Mouse (Mus musculus) natural killer cell, adult 2 months (primary cell): ENCODE data around the gene Gabbr2.

ENCODE experiments used
- DNase-seq, 2 experiments: peaks; one replicate each; pipeline ENCODE4 v3.0.0; 2022; ENCODE audit warnings: low spot score in 2 of 2

Gene Gabbr2

DNA sequence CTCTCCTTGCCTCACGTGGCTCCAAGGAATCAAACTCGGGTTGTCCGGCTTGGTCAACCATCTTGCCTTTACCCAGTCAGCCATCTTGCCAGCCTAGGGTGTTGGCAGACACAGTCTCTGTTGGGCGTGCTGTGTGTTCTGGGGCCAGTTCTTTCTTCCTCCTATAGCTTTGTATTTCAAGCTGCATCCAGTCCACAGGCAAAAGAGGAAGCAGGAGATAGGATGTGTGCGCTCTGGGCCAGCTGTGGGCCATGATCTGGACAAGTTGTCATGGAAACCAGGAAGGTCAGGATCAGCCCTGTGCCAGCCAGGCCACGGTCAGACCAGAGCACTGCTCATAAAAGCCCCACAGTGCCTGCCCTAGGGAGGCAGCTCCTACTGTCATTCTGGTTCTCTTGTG, 74.9 kb downstream of the Gabbr2 start:
- DNase-seq = no peak

DNA sequence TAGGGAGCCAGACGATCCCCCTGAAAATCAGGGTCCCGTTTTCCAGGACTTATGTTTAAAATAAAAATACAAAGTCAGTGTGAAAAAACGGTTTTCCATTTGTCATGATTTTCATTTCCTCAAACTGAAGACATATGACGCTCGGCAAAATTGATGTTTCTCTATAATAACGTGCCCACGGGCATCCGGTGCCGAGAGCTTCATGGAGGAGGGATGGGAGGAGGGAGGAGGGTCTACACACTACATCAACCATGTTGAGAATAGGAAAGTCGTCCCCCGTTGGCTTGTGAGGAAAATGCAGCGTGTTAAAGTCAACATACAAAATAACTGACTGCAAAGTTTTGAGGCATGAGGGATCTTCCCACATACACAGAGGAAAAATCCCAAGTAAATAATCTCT, 75.7 kb downstream of the Gabbr2 start:
- DNase-seq = no peak

DNA sequence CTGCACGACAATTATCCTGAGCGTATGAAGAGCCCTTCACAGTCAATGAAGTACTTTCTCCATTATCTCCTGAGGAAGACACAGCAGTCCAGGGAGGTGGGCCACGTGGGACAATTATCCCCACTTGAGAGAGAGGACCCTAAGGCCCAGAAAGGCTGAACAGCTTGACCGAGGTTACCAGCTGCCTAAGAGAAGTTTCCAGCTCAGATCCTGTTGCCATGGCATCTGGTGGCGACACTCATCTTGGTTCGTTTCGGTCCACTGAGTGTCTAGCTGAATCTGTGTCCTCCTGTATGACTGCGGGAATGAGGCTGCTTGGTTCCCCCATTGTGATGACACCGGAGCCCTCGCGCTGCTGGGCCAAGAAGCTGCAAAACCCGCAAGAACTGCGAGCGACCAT, 76.2 kb downstream of the Gabbr2 start:
- no peak for DNase-seq

DNA sequence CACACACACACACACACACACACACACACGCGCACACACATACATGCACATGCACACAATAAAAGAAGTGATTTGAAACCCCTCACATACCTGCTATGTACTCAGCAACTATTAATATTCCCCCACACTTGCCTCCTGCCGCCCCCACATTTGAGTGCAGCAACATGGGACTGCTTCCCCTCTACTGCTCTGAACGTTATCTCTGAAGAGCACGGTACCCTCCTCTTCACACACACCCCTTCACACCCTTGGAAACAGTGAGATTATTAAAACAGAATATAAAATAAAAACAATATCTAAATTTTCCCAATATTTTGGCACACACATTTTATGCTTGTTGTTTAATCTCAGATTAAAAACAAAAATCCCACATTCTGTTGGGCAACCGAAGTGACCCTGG, 77.1 kb downstream of the Gabbr2 start:
- DNase-seq = no peak

DNA sequence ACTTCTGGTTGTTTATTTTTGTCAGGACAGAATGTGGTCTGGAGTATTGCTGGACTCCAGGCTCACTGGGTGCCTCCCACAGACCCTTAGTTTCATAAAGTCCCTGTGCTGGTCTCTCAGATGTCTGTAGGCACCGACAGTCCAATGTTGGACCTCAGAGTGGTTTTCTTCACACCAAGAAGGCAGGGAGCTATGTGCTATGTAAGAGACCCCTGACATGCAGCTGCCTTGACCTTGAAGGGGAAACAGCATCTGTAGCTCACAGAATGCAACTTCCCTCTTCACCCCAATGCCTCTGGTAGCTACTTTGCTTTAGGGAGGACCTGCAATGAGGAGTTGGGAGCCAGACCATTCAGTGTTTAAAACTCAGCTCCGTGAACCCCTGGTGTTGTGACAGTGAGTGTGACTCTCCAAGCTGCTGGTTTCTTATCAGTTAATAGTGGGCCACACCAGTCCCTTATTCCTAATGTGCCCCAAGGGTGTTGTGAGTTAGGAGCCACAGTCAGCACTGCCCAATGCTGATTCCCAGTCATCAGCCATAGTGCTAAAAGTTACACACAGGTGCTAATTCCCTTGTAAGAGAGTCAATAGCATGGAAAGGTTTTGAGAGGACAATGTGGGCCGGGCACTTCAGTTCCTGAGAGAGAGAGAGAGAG, 85.5 kb downstream of the Gabbr2 start:
- DNase-seq = no peak

DNA sequence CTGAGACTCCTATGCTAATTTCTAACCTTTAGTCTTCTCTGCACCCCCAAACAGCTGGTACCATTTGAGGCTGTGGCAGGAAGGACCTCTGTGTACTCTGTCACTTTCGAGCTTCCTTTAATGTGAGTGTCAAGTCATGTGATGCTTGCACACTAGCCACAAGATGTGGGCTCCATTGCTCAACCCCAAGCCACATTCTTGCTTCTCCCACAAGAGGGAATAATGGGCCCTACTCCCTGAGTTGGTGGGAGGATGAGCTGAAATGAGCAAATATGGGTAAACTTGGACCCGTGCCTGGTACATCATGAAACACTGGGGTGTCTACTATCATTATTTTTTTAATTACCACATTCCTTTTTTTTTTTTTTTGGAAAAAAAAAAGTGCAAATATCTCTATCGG, 86.5 kb downstream of the Gabbr2 start:
- no peak for DNase-seq

DNA sequence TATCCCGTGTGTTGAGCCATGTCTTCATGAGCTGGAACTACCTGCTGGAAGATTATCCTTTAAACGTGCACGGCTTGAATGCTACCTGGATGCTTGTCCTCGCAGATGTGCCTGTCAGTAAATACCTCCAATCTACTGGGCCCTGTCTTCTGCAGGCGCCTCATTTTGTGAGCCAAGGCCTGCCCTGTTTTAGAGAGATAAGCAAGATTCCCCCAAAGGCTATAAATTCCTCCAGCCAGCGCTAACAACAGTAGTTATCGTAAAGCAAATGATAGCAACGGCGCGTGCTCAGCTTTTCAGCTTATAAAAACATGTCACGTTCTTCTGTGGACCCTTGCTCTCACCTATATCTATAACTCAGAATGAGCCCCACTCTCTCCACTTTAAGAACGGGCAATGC, 87.5 kb downstream of the Gabbr2 start:
- DNase-seq = no peak

DNA sequence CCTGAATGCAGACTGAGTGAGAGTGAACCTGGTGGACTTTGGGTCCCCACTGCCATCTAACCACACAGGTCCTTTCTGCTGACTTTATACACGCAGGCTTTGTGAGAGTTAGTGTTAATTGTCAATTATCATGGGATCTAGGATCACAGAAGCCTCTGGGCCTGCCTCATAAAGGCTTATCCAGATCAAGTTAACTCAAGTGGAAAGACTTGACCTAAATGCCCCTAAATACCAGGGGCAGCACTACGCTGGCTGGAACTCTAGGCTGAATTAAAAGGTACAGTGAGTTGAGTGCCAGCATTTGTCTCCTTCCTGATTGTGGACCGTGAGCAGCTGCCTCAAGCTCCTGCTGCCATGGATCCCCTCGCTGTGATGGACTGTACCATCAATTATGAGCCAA, 93.1 kb downstream of the Gabbr2 start:
- DNase-seq = no peak

DNA sequence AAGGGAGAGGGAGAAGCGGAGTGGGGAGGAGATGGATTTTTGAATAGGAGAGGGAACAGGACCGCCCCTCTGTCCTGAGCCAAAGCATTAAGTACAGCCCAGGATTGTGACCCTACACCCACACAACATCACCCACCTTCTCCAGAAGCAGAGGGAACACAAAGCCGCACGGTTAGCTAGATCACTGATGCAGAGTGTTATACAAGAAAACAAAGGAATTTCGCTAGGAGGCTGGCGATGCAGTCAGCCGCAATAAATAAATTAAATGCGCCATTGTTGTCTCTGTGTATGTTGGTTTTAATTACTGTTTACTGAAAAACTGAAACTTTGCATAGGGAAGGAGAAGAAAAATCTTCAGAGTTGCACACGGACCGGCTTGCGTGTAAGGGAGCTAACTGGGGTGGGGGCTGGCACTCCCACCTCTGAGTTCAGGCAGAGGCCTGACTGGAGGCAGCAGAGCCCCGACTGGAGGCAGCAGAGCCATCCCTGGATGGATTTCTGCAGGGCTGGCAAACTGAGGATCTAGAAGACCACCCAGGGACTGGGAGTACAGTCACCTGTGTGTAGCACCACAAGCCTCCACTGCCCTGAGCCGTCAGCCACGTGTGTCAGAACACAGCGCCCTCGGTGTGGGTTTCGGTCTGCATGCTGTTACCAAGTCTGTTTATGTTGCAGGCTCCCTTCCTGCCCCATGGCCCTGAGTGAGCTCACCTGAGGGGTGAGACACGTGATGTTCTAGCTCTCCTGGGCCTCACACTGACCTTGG, 93.9 kb downstream of the Gabbr2 start:
- DNase-seq = no peak

DNA sequence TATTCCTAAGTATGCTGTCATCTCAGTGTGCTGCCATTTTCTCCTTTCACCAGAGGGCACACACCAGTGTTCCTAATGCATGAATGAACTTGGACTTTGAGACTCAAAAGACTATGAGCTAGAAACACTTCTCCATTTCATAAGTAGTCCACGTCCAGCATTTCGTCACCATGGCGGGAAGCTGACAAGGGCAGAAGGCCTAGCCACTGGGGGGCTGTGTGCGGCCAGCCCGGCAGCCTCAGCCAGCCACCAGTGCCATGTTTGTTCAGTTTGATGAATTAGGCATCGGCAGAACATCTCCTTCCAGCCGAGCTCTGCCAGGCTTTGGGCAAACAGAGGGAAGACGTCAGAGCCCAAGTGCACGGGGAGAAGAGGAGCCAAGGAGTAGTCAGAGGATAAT, 97.5 kb downstream of the Gabbr2 start:
- no peak for DNase-seq

DNA sequence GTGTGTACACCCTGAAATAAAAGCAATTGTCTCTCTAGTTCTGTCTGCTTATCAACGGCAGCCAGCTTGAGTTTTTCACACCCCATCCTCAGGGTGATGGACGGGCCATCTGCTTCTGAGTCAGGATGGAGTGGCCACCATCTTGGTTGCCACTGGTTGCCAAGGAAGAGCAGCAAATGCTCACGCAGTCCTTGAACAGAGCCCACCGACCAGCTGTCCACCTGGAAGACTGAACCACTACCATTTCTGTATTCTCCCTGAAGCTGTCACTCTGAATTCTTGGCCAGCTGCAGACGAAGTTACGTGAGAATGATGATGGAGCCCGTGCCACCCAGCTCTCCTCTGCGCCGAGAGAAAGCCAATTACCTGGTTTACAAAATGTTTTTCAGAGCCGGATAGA, 102.5 kb downstream of the Gabbr2 start:
- no peak for DNase-seq

DNA sequence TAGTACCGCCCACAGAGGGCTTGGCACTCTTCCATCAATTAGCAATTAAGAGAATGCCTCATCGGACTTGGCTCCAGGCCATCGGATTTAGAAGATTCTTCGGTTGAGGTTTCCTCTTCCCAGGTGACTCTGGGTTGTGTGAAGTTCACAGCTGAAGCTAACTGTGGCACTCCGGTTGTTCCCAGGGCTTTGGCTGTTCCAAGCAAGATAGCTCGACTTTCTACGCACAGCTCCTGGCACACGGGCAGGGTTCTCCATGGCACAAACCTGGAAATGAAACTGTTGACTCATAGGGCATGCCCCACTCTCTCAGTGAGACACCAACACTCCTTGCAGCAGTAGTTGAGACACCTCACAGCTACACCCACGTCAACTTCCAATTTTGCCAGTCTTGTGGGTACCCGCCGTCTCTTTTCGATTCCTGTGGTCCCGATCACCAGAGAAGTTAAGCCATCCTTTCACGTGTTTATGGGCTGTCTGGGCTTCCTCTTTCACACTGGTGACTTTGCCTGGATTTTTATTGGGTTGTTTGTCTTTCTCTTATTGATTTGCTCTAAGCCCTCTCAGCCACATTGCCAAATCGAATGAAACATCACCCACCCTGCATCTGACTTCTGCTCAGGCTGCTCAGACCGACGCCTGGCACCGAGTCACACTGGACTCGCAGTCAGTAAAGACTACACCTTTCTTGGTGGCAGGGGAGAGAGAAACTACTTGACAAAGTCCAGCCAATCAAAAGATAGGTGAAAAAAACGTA, 105.9 kb downstream of the Gabbr2 start:
- DNase-seq = no peak

DNA sequence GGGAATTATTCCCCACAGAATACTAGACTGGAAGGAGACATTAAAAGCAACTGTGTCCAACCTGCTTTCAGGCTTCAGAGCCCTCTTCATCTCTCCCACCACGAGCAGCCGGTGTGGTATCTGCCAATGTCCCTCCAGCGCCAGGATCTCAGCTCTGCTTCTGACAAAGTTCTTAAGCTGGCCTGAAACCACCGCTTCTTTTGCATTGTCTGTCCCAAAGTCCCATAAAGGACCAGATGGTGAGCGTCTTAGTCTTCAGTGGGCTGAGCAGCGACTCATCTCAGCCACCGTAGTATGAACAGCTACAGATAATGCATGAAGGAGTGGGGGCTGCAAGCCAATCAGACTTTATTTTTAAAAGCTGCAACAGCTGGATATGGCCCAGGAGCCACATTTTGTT, 107.5 kb downstream of the Gabbr2 start:
- DNase-seq = no peak

DNA sequence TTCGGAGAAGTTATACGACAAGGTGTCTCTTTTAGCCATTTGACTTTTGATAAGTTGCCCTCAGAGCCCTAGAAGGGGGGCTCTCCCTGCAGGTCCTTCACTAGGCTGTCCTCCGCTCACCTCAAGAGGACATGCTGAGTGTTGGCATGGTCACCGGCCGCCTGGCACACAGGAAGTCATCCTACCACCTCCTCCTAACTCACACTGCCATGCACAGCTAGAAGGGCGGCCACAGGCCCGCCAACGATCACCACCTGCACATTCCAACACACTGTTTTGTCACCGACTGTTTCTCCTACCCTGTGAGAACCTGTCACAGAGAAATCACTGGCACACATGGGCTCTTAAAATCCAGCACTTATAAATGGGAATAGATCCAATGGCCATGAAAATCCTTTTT, 108.1 kb downstream of the Gabbr2 start:
- no peak for DNase-seq

DNA sequence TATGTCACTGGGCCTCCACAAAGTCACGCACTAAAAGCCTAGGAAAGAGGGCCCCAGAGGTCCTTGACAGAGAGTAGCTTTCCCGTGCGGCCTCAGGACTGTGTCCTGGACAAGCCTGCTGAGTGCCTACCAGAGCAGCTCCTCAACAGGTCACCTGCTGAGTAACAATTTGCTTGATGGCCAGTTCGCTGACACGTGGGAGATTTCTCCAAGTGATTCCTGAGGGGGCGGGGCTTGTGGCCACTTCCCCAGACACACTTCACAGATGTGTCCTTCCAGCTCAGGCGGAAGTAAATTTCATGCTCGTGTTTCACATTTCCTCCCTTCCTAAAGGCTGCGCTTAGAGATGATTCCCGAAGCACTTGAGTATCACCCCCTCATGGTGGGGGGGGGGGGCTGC, 108.6 kb downstream of the Gabbr2 start:
- DNase-seq = no peak

DNA sequence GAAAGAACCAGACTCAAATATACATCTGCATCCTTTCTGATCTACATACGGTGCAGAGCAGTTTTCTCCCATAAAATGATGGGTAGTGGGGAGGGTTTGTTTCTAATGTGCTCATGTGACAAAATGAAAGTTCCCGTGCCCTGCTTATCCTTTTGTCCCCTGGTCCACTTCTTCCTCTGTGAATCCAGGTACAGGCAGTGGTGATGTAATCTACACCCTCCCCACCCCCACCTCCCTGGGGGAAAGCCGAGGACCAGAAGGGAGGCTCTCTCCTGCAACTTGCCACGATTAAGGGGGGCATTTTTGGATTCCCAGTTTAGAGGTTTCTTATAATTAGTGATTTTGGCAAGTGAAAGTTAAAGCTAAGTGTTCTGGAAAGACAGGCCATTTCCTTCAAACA, 110.4 kb downstream of the Gabbr2 start:
- DNase-seq = no peak

DNA sequence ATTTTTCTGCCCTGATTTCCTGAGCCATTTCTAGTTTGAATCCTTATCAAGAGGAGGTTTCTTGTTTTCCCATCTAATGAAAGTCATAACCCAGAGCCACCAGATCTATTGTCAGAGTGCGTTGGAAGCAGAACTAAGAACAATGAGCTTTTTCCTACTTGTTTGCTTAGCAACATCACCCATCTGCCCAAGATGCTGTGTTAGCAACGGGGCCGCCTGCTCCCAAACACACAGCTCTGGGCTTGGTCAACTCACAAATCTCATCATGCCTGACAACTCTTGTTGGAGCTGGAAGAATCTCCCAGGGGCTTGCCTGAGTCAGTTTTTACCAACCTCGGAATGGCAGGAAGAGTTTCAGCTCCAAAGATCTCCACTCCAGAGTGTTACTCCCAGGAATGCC, 111.7 kb downstream of the Gabbr2 start:
- DNase-seq = no peak

DNA sequence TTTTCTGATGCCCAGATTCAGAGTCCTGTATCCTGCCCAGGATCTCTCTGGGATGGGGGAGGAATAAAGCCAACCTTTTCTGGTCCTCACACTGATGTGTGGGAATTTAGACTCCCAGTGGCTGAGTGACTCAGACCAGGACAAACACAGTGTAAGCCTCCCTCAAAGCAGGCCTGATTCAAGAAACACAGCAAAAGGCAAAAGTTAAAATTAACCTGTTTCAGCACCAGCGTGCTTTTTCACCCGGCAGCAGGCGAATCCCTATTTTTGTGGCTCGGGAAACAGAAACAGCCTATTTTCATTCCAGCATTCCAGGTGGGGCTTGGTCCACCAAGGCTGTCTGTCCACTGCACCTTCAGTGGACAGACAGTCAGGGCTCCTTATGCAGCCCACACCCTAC, 118.9 kb downstream of the Gabbr2 start:
- no peak for DNase-seq

DNA sequence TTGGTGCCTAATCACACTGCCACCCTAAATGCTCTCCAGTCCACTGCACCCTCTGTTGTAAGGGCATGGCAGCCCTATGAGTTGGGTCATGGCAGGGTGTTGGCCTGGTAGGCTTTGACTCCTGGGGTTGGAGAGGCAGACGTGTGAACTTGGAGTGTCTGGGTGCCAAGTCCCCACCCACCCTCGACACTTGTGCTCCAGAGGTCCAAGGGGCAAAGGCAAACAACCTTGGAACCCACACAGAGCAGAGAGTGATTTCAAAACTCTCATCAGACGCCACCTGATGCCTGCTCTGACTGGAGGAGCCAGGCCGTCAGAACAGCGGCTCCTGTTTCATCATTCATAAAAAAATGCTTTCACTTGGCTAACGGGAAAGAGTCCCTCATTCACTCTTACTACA, 121.5 kb downstream of the Gabbr2 start:
- no peak for DNase-seq

DNA sequence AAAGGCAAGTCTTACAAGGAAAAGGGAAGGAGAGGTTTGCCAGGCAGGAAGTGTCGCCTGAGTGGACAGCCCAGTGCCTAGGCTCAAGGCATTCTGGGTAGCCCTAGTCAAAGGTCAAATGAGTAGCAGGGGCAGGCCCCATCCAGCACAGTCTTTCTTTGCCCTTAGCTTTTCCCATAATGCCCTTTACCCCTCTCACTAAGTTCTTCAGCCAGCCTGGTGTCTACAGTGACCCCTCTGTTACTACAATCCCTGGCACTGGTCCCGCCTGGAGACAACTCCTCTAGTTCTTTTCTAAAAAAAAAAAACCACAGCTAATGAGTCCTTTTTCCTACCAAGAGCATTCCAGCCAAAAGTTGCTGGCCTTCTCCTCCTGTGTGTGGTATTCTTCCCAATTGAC, 122.3 kb downstream of the Gabbr2 start:
- DNase-seq = no peak

DNA sequence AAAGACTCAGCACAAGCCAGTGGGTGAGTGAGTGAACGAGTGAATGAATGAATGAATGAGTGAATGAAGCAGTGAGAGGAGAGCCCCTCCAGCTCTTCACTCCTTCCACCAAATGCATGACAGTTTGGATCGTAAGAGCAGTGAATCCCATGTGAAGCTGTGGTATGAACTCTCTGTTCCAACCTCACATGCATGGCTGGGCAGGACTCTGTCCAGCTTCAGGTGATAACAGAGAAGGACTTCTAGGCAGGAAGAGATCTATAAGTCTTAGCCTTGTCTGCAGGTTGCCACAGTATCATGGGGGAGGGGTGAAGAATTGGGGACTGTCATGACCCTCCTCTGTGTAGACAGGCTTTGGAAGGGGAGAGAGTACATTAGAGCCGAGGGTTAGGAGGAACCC, 122.8 kb downstream of the Gabbr2 start:
- DNase-seq = no peak

DNA sequence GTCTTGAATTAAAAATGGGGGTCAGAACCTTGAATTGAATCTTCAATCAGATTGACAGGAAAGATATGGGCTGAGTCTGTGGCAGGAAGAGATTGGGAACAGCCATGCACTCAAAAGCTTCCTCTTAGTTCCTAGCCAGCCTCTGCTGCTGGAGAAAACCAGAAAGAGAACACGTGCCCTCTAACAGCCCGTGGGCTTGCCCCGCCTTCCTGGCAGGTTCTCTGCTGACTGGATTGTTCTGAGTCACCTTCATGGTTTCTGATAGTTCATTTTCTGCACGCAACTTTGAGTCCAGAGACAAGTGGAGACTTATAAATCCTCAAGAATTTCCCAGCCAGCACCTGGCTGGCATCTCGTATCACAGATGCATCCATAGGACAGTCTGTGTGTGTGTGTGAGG, 123.5 kb downstream of the Gabbr2 start:
- no peak for DNase-seq

DNA sequence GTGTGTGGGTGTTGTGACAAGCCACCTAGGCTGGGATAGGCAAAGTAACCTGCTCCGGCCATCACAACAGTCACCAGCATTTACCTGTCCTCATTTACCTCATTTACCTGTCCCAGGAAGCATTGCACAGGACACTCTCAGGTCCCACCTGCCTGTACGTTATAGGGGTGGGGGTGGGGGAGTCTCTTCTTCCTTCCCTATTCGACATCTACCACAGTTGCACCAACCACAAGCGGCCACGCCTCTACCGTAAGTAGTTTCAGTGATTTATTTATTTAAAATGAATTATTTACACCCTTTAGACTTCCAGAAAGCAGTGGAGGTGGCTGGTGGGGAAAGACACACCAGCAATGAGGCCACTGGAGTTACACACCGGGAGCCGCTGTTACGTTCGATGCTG, 123.9 kb downstream of the Gabbr2 start:
- no peak for DNase-seq
